13 mouse cellular contexts compared by ENCODE assay signal in the genomic region with DNA sequence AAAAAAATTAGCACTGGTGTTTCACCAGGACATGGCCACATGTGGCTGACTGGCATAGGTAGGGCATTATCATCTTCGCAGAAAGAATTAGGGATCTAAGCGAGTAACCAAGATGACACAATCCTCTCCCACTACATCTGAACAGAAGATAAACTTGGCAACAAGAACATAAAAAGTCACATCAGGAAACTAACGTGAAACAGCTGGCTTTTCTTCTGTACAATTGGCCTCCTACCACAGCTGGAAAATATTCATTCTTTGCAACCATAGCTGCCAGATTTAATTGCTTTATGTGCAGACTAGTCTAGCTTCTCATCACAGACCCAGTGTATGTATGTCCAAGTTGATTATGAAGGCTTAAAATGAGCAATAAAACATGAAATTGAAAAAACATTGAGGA.
DNase-seq lines count a peak whose midpoint lies in the region; ATAC-seq lines count a peak whose summit lies in the region.
"Had no signal": no experiment of that assay in that cellular context is flagged by ENCODE, and none has a peak within 500 bp of the region (broad histone marks: within the 10 kb centered on the region; RNA-seq: fewer than 3 reads in every experiment).

No protein-coding gene starts in this region.

- H3K9me3 ChIP-seq in heart, embryonic 15.5 days (replicated peaks): no peaks in the 10 kb centered on the region
- no peaks in the 10 kb centered on the region for H3K9me3 ChIP-seq in heart, embryonic 12.5 days (replicated peaks)
- H3K9me3 ChIP-seq in lung, embryonic 16.5 days (ENCODE audit: control insufficient read depth, low read length): no peaks in the 10 kb centered on the region
- no peaks in the 10 kb centered on the region for H3K9me3 ChIP-seq in midbrain, embryonic 16.5 days (replicated peaks; ENCODE audit: control insufficient read depth, low read length, poor library complexity, severe bottlenecking)
- no peaks in the 10 kb centered on the region for H3K9me3 ChIP-seq in midbrain, embryonic 15.5 days
- H3K9me3 ChIP-seq: hindbrain, embryonic 15.5 days had no signal

- 0 out of 2 replicates have a peak overlapping the region, but pooled peaks have one; percentile 7 for H3K27ac ChIP-seq in heart, embryonic 15.5 days
- H3K27ac ChIP-seq in heart, embryonic 12.5 days (ENCODE audit: poor library complexity, severe bottlenecking): no peak overlapping the region
- H3K27ac ChIP-seq in lung, embryonic 16.5 days (ENCODE audit: low read length): peak overlapping the region; percentile 53
- no peak overlapping the region for H3K27ac ChIP-seq in midbrain, embryonic 16.5 days (ENCODE audit: low read length)
- no peak overlapping the region for H3K27ac ChIP-seq in midbrain, embryonic 15.5 days
- H3K27ac ChIP-seq: hindbrain, embryonic 15.5 days; liver, embryonic 14.5 days had no signal

- DNase-seq in lung, postnatal 4 days: no peak
- DNase-seq in fibroblast of lung, adult 2 months (ENCODE audit: low read depth): peak; percentile 56
- DNase-seq in skeletal muscle tissue, adult 2 months (ENCODE audit: low read depth, low spot score): peak; percentile 27
- DNase-seq: cerebellum, postnatal 10 days had no signal

- no peaks in the 10 kb centered on the region for H3K27me3 ChIP-seq in heart, embryonic 15.5 days
- no peaks in the 10 kb centered on the region for H3K27me3 ChIP-seq in heart, embryonic 12.5 days (replicated peaks)
- H3K27me3 ChIP-seq in lung, embryonic 16.5 days (ENCODE audit: control insufficient read depth, insufficient read depth, low read depth, low read length): no peaks in the 10 kb centered on the region
- no peaks in the 10 kb centered on the region for H3K27me3 ChIP-seq in midbrain, embryonic 16.5 days (ENCODE audit: control insufficient read depth, insufficient read depth, low read depth, low read length)
- H3K27me3 ChIP-seq in midbrain, embryonic 15.5 days (replicated peaks): no peaks in the 10 kb centered on the region
- H3K27me3 ChIP-seq: hindbrain, embryonic 15.5 days had no signal

- peaks cover 7% of the 10 kb centered on the region for H3K4me1 ChIP-seq in heart, embryonic 15.5 days (replicated peaks)
- peaks cover 14% of the 10 kb centered on the region for H3K4me1 ChIP-seq in heart, embryonic 12.5 days (replicated peaks)
- peaks cover 7% of the 10 kb centered on the region; the same call in 1 of the 2 replicates for H3K4me1 ChIP-seq in lung, embryonic 16.5 days (replicated peaks; ENCODE audit: control insufficient read depth, insufficient read depth, low read length)
- no peaks in the 10 kb centered on the region for H3K4me1 ChIP-seq in midbrain, embryonic 16.5 days (ENCODE audit: control insufficient read depth, insufficient read depth, low read length)
- H3K4me1 ChIP-seq in midbrain, embryonic 15.5 days: no peaks in the 10 kb centered on the region
- H3K4me1 ChIP-seq: hindbrain, embryonic 15.5 days had no signal

- H3K36me3 ChIP-seq in heart, embryonic 15.5 days: peaks cover 10% of the 10 kb centered on the region; the same call in 1 of the 2 replicates
- peaks cover 33% of the 10 kb centered on the region for H3K36me3 ChIP-seq in heart, embryonic 12.5 days
- peaks cover 12% of the 10 kb centered on the region; the same call in 1 of the 2 replicates for H3K36me3 ChIP-seq in lung, embryonic 16.5 days (ENCODE audit: control insufficient read depth, insufficient read depth, low read length)
- peaks cover 12% of the 10 kb centered on the region for H3K36me3 ChIP-seq in midbrain, embryonic 16.5 days (ENCODE audit: control insufficient read depth, insufficient read depth, low read length)
- H3K36me3 ChIP-seq in midbrain, embryonic 15.5 days (replicated peaks): 0 out of 2 replicates have a peak, but pooled peaks cover 7% of the 10 kb centered on the region

- H3K4me2 ChIP-seq in heart, embryonic 15.5 days: no peak overlapping the region
- H3K4me2 ChIP-seq in heart, embryonic 12.5 days: no peak overlapping the region
- H3K4me2 ChIP-seq in lung, embryonic 16.5 days (ENCODE audit: low read depth, low read length): no peak overlapping the region
- H3K4me2 ChIP-seq in midbrain, embryonic 16.5 days (ENCODE audit: low read length): no peak overlapping the region
- H3K4me2 ChIP-seq in midbrain, embryonic 15.5 days: no peak overlapping the region
- H3K4me2 ChIP-seq: hindbrain, embryonic 15.5 days; midbrain, embryonic 11.5 days had no signal

- WGBS in heart, embryonic 15.5 days: 78% methylated on average over 3 of the region's 3 CpGs
- WGBS in heart, embryonic 12.5 days: 80% methylated on average over 3 of the region's 3 CpGs
- WGBS in lung, embryonic 16.5 days: 52% methylated on average over 3 of the region's 3 CpGs
- WGBS in midbrain, embryonic 16.5 days: 84% methylated on average over 3 of the region's 3 CpGs
- WGBS in midbrain, embryonic 15.5 days: 89% methylated on average over 3 of the region's 3 CpGs

- 0 out of 2 replicates have a peak, but pooled peaks have one; percentile 43 for ATAC-seq in heart, embryonic 15.5 days (replicated peaks; ENCODE audit: insufficient number of reproducible peaks, insufficient read depth, low FRiP score, low read depth)
- no peak for ATAC-seq in heart, embryonic 12.5 days (ENCODE audit: insufficient number of reproducible peaks, low FRiP score)
- ATAC-seq in lung, embryonic 16.5 days (ENCODE audit: low read depth): peak; percentile 94
- ATAC-seq in midbrain, embryonic 16.5 days: no peak
- ATAC-seq in midbrain, embryonic 15.5 days (replicated peaks): no peak
- ATAC-seq: CD4-positive, CD25-positive, alpha-beta regulatory T cell, adult 4 months had no signal

- H3K9ac ChIP-seq in heart, embryonic 15.5 days: no peak overlapping the region
- H3K9ac ChIP-seq in heart, embryonic 12.5 days: no peak overlapping the region
- H3K9ac ChIP-seq in lung, embryonic 16.5 days (ENCODE audit: low read length): no peak overlapping the region
- no peak overlapping the region for H3K9ac ChIP-seq in midbrain, embryonic 16.5 days (ENCODE audit: low read depth, low read length)
- no peak overlapping the region for H3K9ac ChIP-seq in midbrain, embryonic 15.5 days
- H3K9ac ChIP-seq: hindbrain, embryonic 15.5 days; liver, embryonic 14.5 days had no signal

- H3K4me3 ChIP-seq in heart, embryonic 15.5 days: no peak overlapping the region
- H3K4me3 ChIP-seq in heart, embryonic 12.5 days: no peak overlapping the region
- H3K4me3 ChIP-seq in lung, embryonic 16.5 days (ENCODE audit: low read length): no peak overlapping the region
- H3K4me3 ChIP-seq in midbrain, embryonic 16.5 days (ENCODE audit: low read depth, low read length): no peak overlapping the region
- no peak overlapping the region for H3K4me3 ChIP-seq in midbrain, embryonic 15.5 days
- H3K4me3 ChIP-seq: hindbrain, embryonic 15.5 days had no signal

Comparison
In these comparisons a context has a peak if more than half of its experiments do, and no peak if none do; other contexts are left out.
1. ATAC-seq: peak in heart, embryonic 15.5 days (single experiment) and lung, embryonic 16.5 days (single experiment); none in heart, embryonic 12.5 days (single experiment), midbrain, embryonic 16.5 days (single experiment) and midbrain, embryonic 15.5 days (single experiment).
2. H3K27ac ChIP-seq: peak in heart, embryonic 15.5 days (single experiment) and lung, embryonic 16.5 days (single experiment); none in heart, embryonic 12.5 days (single experiment), midbrain, embryonic 16.5 days (single experiment) and midbrain, embryonic 15.5 days (single experiment).
3. DNase-seq: peak in fibroblast of lung, adult 2 months (single experiment) and skeletal muscle tissue, adult 2 months (single experiment); none in lung, postnatal 4 days (0 of 2).